Mouse (Mus musculus): ENCODE measurements around the gene Slc37a3.
"Not testable (repeated sequence)": the region's sequence is repeated elsewhere in the genome, so short reads cannot be mapped to it uniquely, and the experiment has no call there.

Gene Slc37a3

DNA sequence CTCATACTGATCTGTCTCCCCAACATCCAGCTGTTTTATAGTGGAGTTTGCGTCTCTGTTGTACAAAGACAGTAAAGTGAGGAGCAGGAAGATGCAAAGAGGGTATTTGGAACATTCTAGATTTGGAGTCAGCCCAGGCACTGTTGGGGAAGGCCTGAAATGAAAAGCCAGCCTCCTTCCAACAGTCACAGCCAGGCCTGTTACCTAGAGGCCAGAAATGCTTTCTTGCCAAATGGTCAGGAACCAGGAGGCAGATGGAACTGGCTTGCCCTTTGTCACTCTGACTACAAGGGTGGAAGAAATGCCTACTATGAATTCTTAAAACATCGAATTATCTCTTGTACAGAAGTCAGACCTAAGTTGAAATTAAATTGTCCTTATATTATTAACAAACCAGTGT, 12.5 kb upstream of the Slc37a3 start:
- Histone ChIP-seq H3K36me3 (ENCODE audit: insufficient read depth, low read length) (peaks cover 69% of the 10 kb centered on the region), H3K9me3 (ENCODE audit: low read length) (no peaks in the 10 kb centered on the region), H3K27me3 (ENCODE audit: insufficient read depth, low read length) (no peaks in the 10 kb centered on the region), H3K4me3 (replicated peaks; ENCODE audit: low read length) (no peak overlapping the region), H3K4me1 (replicated peaks; ENCODE audit: low read depth, low read length) (peaks cover 46% of the 10 kb centered on the region)
- TF ChIP-seq CTCF (conservative IDR thresholded peaks at IDR 0.05; ENCODE audit: low read length) (no peak), POU5F1 (IDR thresholded peaks at IDR 0.05; ENCODE audit: borderline replicate concordance, low read length) (no peak), NANOG (IDR thresholded peaks at IDR 0.05; ENCODE audit: borderline replicate concordance, low read length) (no peak)

DNA sequence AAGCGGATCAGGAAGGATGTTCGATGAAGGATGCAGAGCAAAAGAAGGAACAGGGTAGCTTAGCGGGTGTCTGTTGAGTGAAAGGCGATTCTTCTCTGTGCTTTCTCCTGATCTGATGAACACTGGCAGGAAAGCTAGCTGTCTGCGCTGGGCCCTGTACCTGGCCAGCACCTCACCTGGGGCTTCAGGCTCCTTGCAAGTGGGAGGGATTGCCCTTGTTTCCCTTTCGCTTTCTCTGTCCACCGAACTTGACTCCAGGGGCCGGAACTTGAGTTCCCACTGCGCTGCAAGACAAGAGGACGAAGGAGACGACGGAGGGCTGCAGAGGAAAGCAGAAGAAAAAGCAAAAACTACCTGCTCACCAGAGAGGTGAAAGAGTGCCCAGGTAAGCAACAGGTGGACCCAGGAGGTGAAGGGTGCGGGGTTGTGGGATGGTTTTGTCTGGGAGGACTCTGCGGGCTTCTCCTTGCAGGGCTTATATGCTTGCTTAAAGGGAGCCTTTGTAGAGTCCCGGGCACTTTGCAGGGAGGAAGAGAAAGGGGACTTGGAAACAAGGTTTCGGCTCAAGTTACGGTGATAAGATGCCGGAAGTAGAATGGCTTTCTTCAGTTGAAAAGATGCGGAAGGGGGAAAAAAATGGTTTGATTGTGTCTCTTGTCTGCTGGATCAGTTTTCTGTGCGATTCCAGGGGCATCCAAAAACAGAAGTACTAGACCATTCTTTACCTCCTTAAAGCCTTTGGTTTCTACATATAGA, 3.8 kb upstream of the Slc37a3 start, which contains the start of gene Rab19:
Gene Rab19, plus strand, starts transcription at position 51 of the 756 bp plus-strand sequence.
- TF ChIP-seq NANOG (IDR thresholded peaks at IDR 0.05; ENCODE audit: borderline replicate concordance, low read length) (no peak), CTCF (conservative IDR thresholded peaks at IDR 0.05; ENCODE audit: low read length) (no peak)
- Histone ChIP-seq H3K9me3 (ENCODE audit: low read length) (no peaks in the 10 kb centered on the region), H3K4me3 (replicated peaks; ENCODE audit: low read length) (peak within 1 kb of the TSS; percentile 67), H3K4me1 (replicated peaks; ENCODE audit: low read depth, low read length) (peaks cover 41% of the 10 kb centered on the region), H3K36me3 (ENCODE audit: insufficient read depth, low read length) (no peaks in the 10 kb centered on the region), H3K27me3 (ENCODE audit: insufficient read depth, low read length) (peaks cover 3% of the 10 kb centered on the region; the same call in 1 of the 2 replicates)

- H3K4me3 ChIP-seq (replicated peaks; ENCODE audit: low read length), result no peak overlapping the region
- peaks cover 5% of the 10 kb centered on the region; the same call in 1 of the 2 replicates for H3K36me3 ChIP-seq (ENCODE audit: insufficient read depth, low read length)
- TF ChIP-seq NANOG (IDR thresholded peaks at IDR 0.05; ENCODE audit: borderline replicate concordance, low read length), result no peak
- H3K27me3 ChIP-seq (ENCODE audit: insufficient read depth, low read length), result peaks cover 3% of the 10 kb centered on the region; the same call in 1 of the 2 replicates
- H3K4me1 ChIP-seq (replicated peaks; ENCODE audit: low read depth, low read length), result peaks cover 51% of the 10 kb centered on the region
- no peaks in the 10 kb centered on the region for H3K9me3 ChIP-seq (ENCODE audit: low read length)
Measured at GRCm38 (mm10) chr6:39380276-39380675, 2.8 kb upstream of the Slc37a3 start.

- no peak overlapping the region for H3K4me3 ChIP-seq (replicated peaks; ENCODE audit: low read length)
- H3K4me1 ChIP-seq (replicated peaks; ENCODE audit: low read depth, low read length), result peaks cover 55% of the 10 kb centered on the region
- no peaks in the 10 kb centered on the region for H3K9me3 ChIP-seq (ENCODE audit: low read length)
- peaks cover 3% of the 10 kb centered on the region; the same call in 1 of the 2 replicates for H3K27me3 ChIP-seq (ENCODE audit: insufficient read depth, low read length)
- TF ChIP-seq POU5F1 (IDR thresholded peaks at IDR 0.05; ENCODE audit: borderline replicate concordance, low read length) (no peak), CTCF (conservative IDR thresholded peaks at IDR 0.05; ENCODE audit: low read length) (no peak), NANOG (IDR thresholded peaks at IDR 0.05; ENCODE audit: borderline replicate concordance, low read length) (no peak)
- peaks cover 10% of the 10 kb centered on the region for H3K36me3 ChIP-seq (ENCODE audit: insufficient read depth, low read length)
Measured at GRCm38 (mm10) chr6:39379749-39380148, 2.3 kb upstream of the Slc37a3 start.

DNA sequence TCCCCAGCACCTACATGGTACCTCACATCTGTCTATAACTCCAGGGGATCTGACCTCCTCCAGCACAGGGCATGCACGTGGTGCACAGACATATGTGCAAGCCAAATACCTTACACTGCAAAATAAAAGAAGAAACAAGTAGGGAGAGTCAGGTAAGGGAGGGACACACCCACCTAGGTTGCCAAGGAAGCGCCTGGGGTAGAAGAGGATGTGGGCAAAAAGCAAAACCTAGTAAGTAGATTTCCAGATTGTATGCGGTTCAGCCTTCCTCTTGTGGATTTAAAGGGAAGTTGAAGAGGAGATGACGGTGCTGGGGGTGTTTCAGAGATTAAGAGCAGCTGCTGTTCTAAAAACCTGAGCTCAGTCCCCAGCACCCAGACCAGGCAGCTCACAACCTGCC, 1.7 kb upstream of the Slc37a3 start:
- no peak overlapping the region for H3K4me3 ChIP-seq (replicated peaks; ENCODE audit: low read length)
- H3K27me3 ChIP-seq (ENCODE audit: insufficient read depth, low read length), result peaks cover 3% of the 10 kb centered on the region; the same call in 1 of the 2 replicates
- H3K9me3 ChIP-seq (ENCODE audit: low read length), result no peaks in the 10 kb centered on the region
- H3K36me3 ChIP-seq (ENCODE audit: insufficient read depth, low read length), result peaks cover 15% of the 10 kb centered on the region
- H3K4me1 ChIP-seq (replicated peaks; ENCODE audit: low read depth, low read length), result peaks cover 60% of the 10 kb centered on the region
- no peak for TF ChIP-seq POU5F1 (IDR thresholded peaks at IDR 0.05; ENCODE audit: borderline replicate concordance, low read length)
- TF ChIP-seq NANOG (IDR thresholded peaks at IDR 0.05; ENCODE audit: borderline replicate concordance, low read length), result no peak
- TF ChIP-seq CTCF (conservative IDR thresholded peaks at IDR 0.05; ENCODE audit: low read length), result no peak

DNA sequence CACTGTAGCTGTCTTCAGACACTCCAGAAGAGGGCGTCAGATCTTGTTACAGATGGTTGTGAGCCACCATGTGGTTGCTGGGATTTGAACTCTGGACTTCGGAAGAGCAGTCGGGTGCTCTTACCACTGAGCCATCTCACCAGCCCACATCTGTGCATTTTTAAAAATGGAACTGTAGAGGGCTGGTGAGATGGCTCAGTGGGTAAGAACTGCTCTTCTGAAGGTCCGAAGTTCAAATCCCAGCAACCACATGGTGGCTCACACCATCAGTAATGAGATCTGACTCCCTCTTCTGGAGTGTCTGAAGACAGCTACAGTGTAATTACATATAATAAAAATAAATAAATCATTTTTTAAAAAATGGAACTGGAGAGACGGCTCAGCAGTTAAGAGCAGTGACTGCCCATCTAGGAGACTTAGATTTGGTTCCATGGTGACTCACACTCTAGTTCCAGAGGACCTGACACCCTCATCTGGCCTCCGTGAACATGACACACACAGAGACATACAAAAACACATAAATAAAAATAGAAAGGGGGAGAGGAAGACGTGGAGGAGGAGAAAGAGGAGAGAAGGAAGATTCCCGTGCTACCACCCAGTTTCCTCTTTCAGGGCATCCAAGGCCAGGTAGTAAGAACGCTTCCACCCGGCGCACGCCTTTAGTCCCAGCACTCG, 823 bp upstream of the Slc37a3 start:
- H3K36me3 ChIP-seq (ENCODE audit: insufficient read depth, low read length), result peaks cover 24% of the 10 kb centered on the region
- H3K9me3 ChIP-seq (ENCODE audit: low read length), result not testable (repeated sequence)

DNA sequence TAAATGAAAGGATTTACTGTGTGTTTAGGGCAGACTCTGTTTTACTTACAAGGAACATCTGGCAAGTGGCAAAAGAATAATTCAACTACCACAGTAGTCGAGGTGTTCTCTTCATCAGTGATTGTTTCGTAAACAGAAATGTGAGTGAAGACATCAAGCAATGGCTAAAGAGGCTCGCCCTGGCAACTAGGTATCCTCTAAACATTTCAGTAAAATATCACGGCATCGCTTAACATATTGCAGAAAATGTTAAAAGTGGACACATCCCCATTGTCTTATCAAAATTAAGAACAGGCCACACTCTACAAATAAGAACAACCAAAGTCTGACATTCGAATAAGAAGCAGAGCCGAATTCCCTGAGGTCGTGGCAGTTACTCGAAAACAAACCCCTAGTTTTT, 700 bp downstream of the Slc37a3 start:
- Histone ChIP-seq H3K36me3 (ENCODE audit: insufficient read depth, low read length) (peaks cover 38% of the 10 kb centered on the region), H3K4me1 (replicated peaks; ENCODE audit: low read depth, low read length) (peaks cover 82% of the 10 kb centered on the region), H3K27me3 (ENCODE audit: insufficient read depth, low read length) (peaks cover 3% of the 10 kb centered on the region; the same call in 1 of the 2 replicates), H3K4me3 (replicated peaks; ENCODE audit: low read length) (peak overlapping the region; percentile 97), H3K9me3 (ENCODE audit: low read length) (no peaks in the 10 kb centered on the region)
- no peak for TF ChIP-seq NANOG (IDR thresholded peaks at IDR 0.05; ENCODE audit: borderline replicate concordance, low read length)
- no peak for TF ChIP-seq CTCF (conservative IDR thresholded peaks at IDR 0.05; ENCODE audit: low read length)

More for the DNA sequence above, 823 bp upstream of the Slc37a3 start:
- peaks cover 69% of the 10 kb centered on the region for H3K4me1 ChIP-seq (replicated peaks; ENCODE audit: low read depth, low read length)
- not testable (repeated sequence) for H3K4me3 ChIP-seq (replicated peaks; ENCODE audit: low read length); H3K27me3 ChIP-seq (ENCODE audit: insufficient read depth, low read length)

- Histone ChIP-seq H3K27me3 (ENCODE audit: insufficient read depth, low read length) (no peaks in the 10 kb centered on the region), H3K4me3 (replicated peaks; ENCODE audit: low read length) (no peak overlapping the region), H3K4me1 (replicated peaks; ENCODE audit: low read depth, low read length) (peaks cover 54% of the 10 kb centered on the region), H3K9me3 (ENCODE audit: low read length) (no peaks in the 10 kb centered on the region), H3K36me3 (ENCODE audit: insufficient read depth, low read length) (peaks cover 62% of the 10 kb centered on the region)
- TF ChIP-seq CTCF (conservative IDR thresholded peaks at IDR 0.05; ENCODE audit: low read length), result no peak
- TF ChIP-seq POU5F1 (IDR thresholded peaks at IDR 0.05; ENCODE audit: borderline replicate concordance, low read length), result no peak
- no peak for TF ChIP-seq NANOG (IDR thresholded peaks at IDR 0.05; ENCODE audit: borderline replicate concordance, low read length)
Measured at GRCm38 (mm10) chr6:39373301-39373955, 4.0 kb downstream of the Slc37a3 start.
